Mouse (Mus musculus): ENCODE measurements around the gene Olfr1471.
"Not testable (repeated sequence)": the region's sequence is repeated elsewhere in the genome, so short reads cannot be mapped to it uniquely, and the experiment has no call there.

The Olfr1471 gene

GRCm38 (mm10) chr19:13443109-13443508 is at the start of gene Olfr1471:
Gene Olfr1471 (plus strand): TSS chr19:13443409.
- not testable (repeated sequence) for DNase-seq (ENCODE audit: low spot score)

GRCm38 (mm10) chr19:13407549-13407948 is 35.7 kb upstream of the Olfr1471 start, which contains the start of gene Olfr1469:
Gene Olfr1469 (plus strand): TSS chr19:13407849.
- no peak for DNase-seq (ENCODE audit: low spot score)

- no peak for DNase-seq (ENCODE audit: low spot score)
These were observed 12.8 kb downstream of the Olfr1471 start, which contains the start of gene Olfr1472 for GRCm38 (mm10) chr19:13455986-13456385. Gene Olfr1472 (minus strand): TSS chr19:13456086.

- DNase-seq (ENCODE audit: low spot score) = not testable (repeated sequence)
These were observed 26.1 kb downstream of the Olfr1471 start, which contains the start of gene Olfr1474 for GRCm38 (mm10) chr19:13469265-13469664. Gene Olfr1474 (plus strand): TSS chr19:13469565.

GRCm38 (mm10) chr19:13480096-13480495 is 36.9 kb downstream of the Olfr1471 start, which contains the start of gene Olfr1475:
Gene Olfr1475 (minus strand): TSS chr19:13480196.
- no peak for DNase-seq (ENCODE audit: low spot score)

GRCm38 (mm10) chr19:13500246-13500645 is 57.0 kb downstream of the Olfr1471 start, which contains the start of gene Olfr1477:
Gene Olfr1477 (plus strand): TSS chr19:13500546.
- DNase-seq (ENCODE audit: low spot score) = no peak
